Mouse (Mus musculus): ENCODE data around the gene Gje1. TPM values are rescaled to one million over a fixed set of nuclear protein-coding genes. Genes with fewer than 3 reads are reported as not detected.
A peak's percentile ranks its signal among the peaks of the same experiment; 100 is the strongest.

The Gje1 gene
- total RNA-seq, 2 experiments from 2014 or later: not detected

DNA sequence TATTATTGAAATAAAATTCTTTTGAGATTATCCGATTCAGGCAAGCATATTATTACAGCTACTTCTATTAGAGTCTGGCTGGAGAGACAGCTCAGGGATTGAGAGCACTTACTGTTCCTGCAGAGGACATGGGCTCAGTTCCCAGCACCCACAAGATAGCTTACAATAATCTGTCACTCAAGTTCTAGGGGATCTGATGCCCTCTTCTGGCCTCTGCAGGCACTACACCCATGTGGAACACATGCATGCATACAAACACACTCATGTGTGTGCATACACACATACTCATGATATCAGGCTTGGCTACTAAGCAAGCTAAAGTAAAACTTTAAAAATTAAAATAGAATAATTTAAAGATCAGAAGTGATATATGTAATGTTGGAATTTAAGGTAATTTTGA lies 32.4 kb downstream of the Gje1 start:
- DNase-seq (ENCODE audit: extremely low spot score in 1 of 2, low spot score in 2 of 2): no peak
- Histone ChIP-seq H3K4me3 (no peak overlapping the region), H3K27ac (no peak overlapping the region)
- intact Hi-C loops (cut with DNase I): no loop called here
- peak; percentile 20 for TF ChIP-seq CTCF (IDR thresholded peaks at IDR 0.05)

DNA sequence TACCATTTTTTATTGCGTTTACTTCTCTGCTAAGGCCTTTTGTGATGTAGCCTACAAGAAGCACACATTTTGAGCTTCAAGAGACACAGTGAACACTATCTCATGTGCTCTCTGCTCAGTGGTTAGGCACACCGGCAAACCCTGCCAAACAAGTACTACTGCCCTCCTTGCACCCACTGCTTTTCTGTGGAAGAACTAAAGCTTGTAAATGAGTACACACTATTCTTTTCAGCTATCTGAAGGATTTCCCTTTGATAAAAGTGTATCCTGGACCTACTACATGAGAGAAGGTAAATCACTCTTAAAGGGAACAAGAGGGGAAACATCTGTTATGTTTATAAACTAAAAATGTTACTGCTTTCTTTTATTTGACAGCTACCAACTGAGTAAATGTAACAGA lies 51.9 kb downstream of the Gje1 start:
- TF ChIP-seq CTCF (IDR thresholded peaks at IDR 0.05): no peak
- DNase-seq (ENCODE audit: extremely low spot score in 1 of 2, low spot score in 2 of 2): no peak
- Histone ChIP-seq H3K27ac (no peak overlapping the region), H3K4me3 (no peak overlapping the region)
- intact Hi-C loops (cut with DNase I): no loop called here

Other genes with a start within 250 kb of the Gje1 start
- 1 to 10 TPM; 2.4 to 2.5 TPM for gene Adgrg6, start 172.6 kb downstream of the Gje1 start, total RNA-seq (2021)
- gene Vta1, start 12.7 kb downstream of the Gje1 start, total RNA-seq (2021): 10 to 100 TPM; 61.1 to 65.7 TPM
- gene Nmbr, start 12.6 kb downstream of the Gje1 start, total RNA-seq (2021): 1 to 10 TPM; 4.0 to 5.2 TPM

Data from left cerebral cortex, adult 2 months (tissue).